Mouse (Mus musculus): ENCODE measurements around the gene Git2. TPM values are rescaled to one million over a fixed set of nuclear protein-coding genes. Genes with fewer than 3 reads are reported as not detected.
A peak's percentile ranks its signal among the peaks of the same experiment; 100 is the strongest.

Git2 gene
- polyA plus RNA-seq, 1 experiment from 2014 or later: 40.1 TPM

GRCm38 (mm10) chr5:114702403-114703392 lies 72.6 kb downstream of the Git2 start:
- Histone ChIP-seq H3K27me3 (replicated peaks; ENCODE audit: control insufficient read depth, insufficient read depth, low read length) (no peaks in the 10 kb centered on the region), H3K9ac (ENCODE audit: low read depth, low read length) (no peak overlapping the region), H3K4me2 (ENCODE audit: low read depth, low read length) (no peak overlapping the region), H3K4me3 (ENCODE audit: low read depth, low read length) (no peak overlapping the region), H3K27ac (replicated peaks; ENCODE audit: low read depth, low read length) (no peak overlapping the region), H3K4me1 (ENCODE audit: control insufficient read depth, insufficient read depth, low read length) (no peaks in the 10 kb centered on the region), H3K36me3 (ENCODE audit: control insufficient read depth, insufficient read depth, low read length) (no peaks in the 10 kb centered on the region), H3K9me3 (ENCODE audit: control insufficient read depth, low read length) (no peaks in the 10 kb centered on the region)
- DNase-seq (ENCODE audit: low spot score): peak; percentile 46
- ATAC-seq (ENCODE audit: low read depth): peak; percentile 69; the same call in 1 of the 2 replicates
- WGBS: 59% methylated on average over 14 of the region's 14 CpGs

GRCm38 (mm10) chr5:114699015-114699414 lies 76.3 kb downstream of the Git2 start:
- H3K27ac ChIP-seq (replicated peaks; ENCODE audit: low read depth, low read length): no peak overlapping the region
- ATAC-seq (ENCODE audit: low read depth): no peak
- 58% methylated on average over 7 of the region's 7 CpGs for WGBS

GRCm38 (mm10) chr5:114698044-114698746 lies 77.1 kb downstream of the Git2 start:
- DNase-seq (ENCODE audit: low spot score): no peak
- H3K4me3 ChIP-seq (ENCODE audit: low read depth, low read length): no peak overlapping the region
- no peak overlapping the region for H3K9ac ChIP-seq (ENCODE audit: low read depth, low read length)
- H3K4me1 ChIP-seq (ENCODE audit: control insufficient read depth, insufficient read depth, low read length): no peaks in the 10 kb centered on the region
- no peak overlapping the region for H3K27ac ChIP-seq (replicated peaks; ENCODE audit: low read depth, low read length)
- WGBS: 87% methylated on average over 19 of the region's 19 CpGs
- H3K27me3 ChIP-seq (replicated peaks; ENCODE audit: control insufficient read depth, insufficient read depth, low read length): no peaks in the 10 kb centered on the region
- no peak overlapping the region for H3K4me2 ChIP-seq (ENCODE audit: low read depth, low read length)
- ATAC-seq (ENCODE audit: low read depth): no peak
- H3K36me3 ChIP-seq (ENCODE audit: control insufficient read depth, insufficient read depth, low read length): no peaks in the 10 kb centered on the region
- H3K9me3 ChIP-seq (ENCODE audit: control insufficient read depth, low read length): no peaks in the 10 kb centered on the region

More at GRCm38 (mm10) chr5:114699015-114699414, 76.3 kb downstream of the Git2 start:
- Histone ChIP-seq H3K27me3 (replicated peaks; ENCODE audit: control insufficient read depth, insufficient read depth, low read length) (no peaks in the 10 kb centered on the region), H3K4me3 (ENCODE audit: low read depth, low read length) (no peak overlapping the region), H3K9me3 (ENCODE audit: control insufficient read depth, low read length) (no peaks in the 10 kb centered on the region), H3K4me1 (ENCODE audit: control insufficient read depth, insufficient read depth, low read length) (no peaks in the 10 kb centered on the region), H3K36me3 (ENCODE audit: control insufficient read depth, insufficient read depth, low read length) (no peaks in the 10 kb centered on the region), H3K9ac (ENCODE audit: low read depth, low read length) (no peak overlapping the region), H3K4me2 (ENCODE audit: low read depth, low read length) (no peak overlapping the region)
- no peak for DNase-seq (ENCODE audit: low spot score)

GRCm38 (mm10) chr5:114696939-114697338 lies 78.4 kb downstream of the Git2 start:
- Histone ChIP-seq H3K4me3 (ENCODE audit: low read depth, low read length) (no peak overlapping the region), H3K27ac (replicated peaks; ENCODE audit: low read depth, low read length) (no peak overlapping the region), H3K4me2 (ENCODE audit: low read depth, low read length) (no peak overlapping the region), H3K9me3 (ENCODE audit: control insufficient read depth, low read length) (no peaks in the 10 kb centered on the region), H3K9ac (ENCODE audit: low read depth, low read length) (no peak overlapping the region), H3K36me3 (ENCODE audit: control insufficient read depth, insufficient read depth, low read length) (no peaks in the 10 kb centered on the region), H3K27me3 (replicated peaks; ENCODE audit: control insufficient read depth, insufficient read depth, low read length) (no peaks in the 10 kb centered on the region), H3K4me1 (ENCODE audit: control insufficient read depth, insufficient read depth, low read length) (no peaks in the 10 kb centered on the region)
- no peak for DNase-seq (ENCODE audit: low spot score)
- ATAC-seq (ENCODE audit: low read depth): no peak
- 76% methylated on average over 17 of the region's 17 CpGs for WGBS

- ATAC-seq (ENCODE audit: low read depth) (no peak), DNase-seq (ENCODE audit: low spot score) (no peak)
- 66% methylated on average over 5 of the region's 5 CpGs for WGBS
- H3K9ac ChIP-seq (ENCODE audit: low read depth, low read length): no peak overlapping the region
- no peaks in the 10 kb centered on the region for H3K36me3 ChIP-seq (ENCODE audit: control insufficient read depth, insufficient read depth, low read length)
- no peak overlapping the region for H3K27ac ChIP-seq (replicated peaks; ENCODE audit: low read depth, low read length)
- no peaks in the 10 kb centered on the region for H3K27me3 ChIP-seq (replicated peaks; ENCODE audit: control insufficient read depth, insufficient read depth, low read length)
- no peak overlapping the region for H3K4me3 ChIP-seq (ENCODE audit: low read depth, low read length)
- H3K4me2 ChIP-seq (ENCODE audit: low read depth, low read length): no peak overlapping the region
- H3K9me3 ChIP-seq (ENCODE audit: control insufficient read depth, low read length): no peaks in the 10 kb centered on the region
- 0 out of 2 replicates have a peak, but pooled peaks cover 2% of the 10 kb centered on the region for H3K4me1 ChIP-seq (ENCODE audit: control insufficient read depth, insufficient read depth, low read length)
These were observed 79.5 kb downstream of the Git2 start for GRCm38 (mm10) chr5:114695775-114696174.

- Histone ChIP-seq H3K9me3 (ENCODE audit: control insufficient read depth, low read length) (no peaks in the 10 kb centered on the region), H3K4me1 (ENCODE audit: control insufficient read depth, insufficient read depth, low read length) (peaks cover 8% of the 10 kb centered on the region; the same call in 1 of the 2 replicates), H3K27ac (replicated peaks; ENCODE audit: low read depth, low read length) (0 out of 2 replicates have a peak within 1 kb of the TSS, but pooled peaks have one; percentile 21), H3K27me3 (replicated peaks; ENCODE audit: control insufficient read depth, insufficient read depth, low read length) (no peaks in the 10 kb centered on the region), H3K36me3 (ENCODE audit: control insufficient read depth, insufficient read depth, low read length) (no peaks in the 10 kb centered on the region), H3K9ac (ENCODE audit: low read depth, low read length) (peak within 1 kb of the TSS; percentile 85), H3K4me2 (ENCODE audit: low read depth, low read length) (peak within 1 kb of the TSS; percentile 90), H3K4me3 (ENCODE audit: low read depth, low read length) (peak within 1 kb of the TSS; percentile 78)
- 13% methylated on average over 27 of the region's 75 CpGs for WGBS
- DNase-seq (ENCODE audit: low spot score): peak; percentile 97
- ATAC-seq (ENCODE audit: low read depth): peak; percentile 98
These were observed 84.4 kb downstream of the Git2 start, which contains the start of gene Gltp for GRCm38 (mm10) chr5:114690633-114691567. Gene Gltp, minus strand, starts transcription at chr5:114690984.

- peak; percentile 40 for DNase-seq (ENCODE audit: low spot score)
These were observed 85.5 kb downstream of the Git2 start for GRCm38 (mm10) chr5:114689700-114690366.

More at GRCm38 (mm10) chr5:114689700-114690366, 85.5 kb downstream of the Git2 start:
- Histone ChIP-seq H3K27me3 (replicated peaks; ENCODE audit: control insufficient read depth, insufficient read depth, low read length) (no peaks in the 10 kb centered on the region), H3K9me3 (ENCODE audit: control insufficient read depth, low read length) (no peaks in the 10 kb centered on the region), H3K36me3 (ENCODE audit: control insufficient read depth, insufficient read depth, low read length) (no peaks in the 10 kb centered on the region), H3K9ac (ENCODE audit: low read depth, low read length) (peak overlapping the region; percentile 85), H3K4me3 (ENCODE audit: low read depth, low read length) (peak overlapping the region; percentile 78), H3K4me2 (ENCODE audit: low read depth, low read length) (peak overlapping the region; percentile 90), H3K4me1 (ENCODE audit: control insufficient read depth, insufficient read depth, low read length) (peaks cover 8% of the 10 kb centered on the region; the same call in 1 of the 2 replicates), H3K27ac (replicated peaks; ENCODE audit: low read depth, low read length) (no peak overlapping the region)
- WGBS: 18% methylated on average over 16 of the region's 16 CpGs
- ATAC-seq (ENCODE audit: low read depth): peak; percentile 6; the same call in 1 of the 2 replicates

All from embryonic facial prominence, embryonic 14.5 days (tissue).